Mouse (Mus musculus) erythroblast, embryonic 14.5 days (primary cell): ENCODE measurements around the gene Itgb3bp.

ENCODE experiments used
- GATA1 ChIP-seq: IDR thresholded peaks from 2 replicates; pipeline ENCODE4 v1.6.1; 2012; ENCODE audit warnings: low read length, inconsistent platforms, mixed read lengths
- TAL1 ChIP-seq: IDR thresholded peaks from 3 replicates; pipeline ENCODE4 v1.6.1; 2012; ENCODE audit warnings: low read length, inconsistent platforms, mixed read lengths

DNA sequence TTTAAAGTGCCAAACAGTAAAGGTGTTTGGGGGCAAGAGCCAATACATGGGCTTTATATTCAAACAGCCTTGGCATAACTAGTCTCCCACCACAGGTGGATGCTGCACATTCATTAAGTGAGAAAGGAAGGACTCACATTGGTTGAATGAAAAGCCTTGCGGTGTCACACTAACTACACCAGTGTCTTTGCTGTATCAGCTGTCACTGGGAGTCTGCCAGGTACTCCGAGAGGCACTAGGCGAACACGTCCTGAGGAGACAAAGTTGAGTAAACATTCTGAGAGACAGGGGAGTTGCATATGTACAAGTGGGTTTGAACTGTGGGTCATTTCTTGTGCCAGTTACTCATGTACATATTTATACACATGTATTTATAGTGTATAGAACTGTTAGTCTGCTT is 205.3 kb downstream of the Itgb3bp start:
- no peak for TF ChIP-seq GATA1
- TF ChIP-seq TAL1 = no peak
